Mouse (Mus musculus): ENCODE data around the gene Gm28891. TPM values are rescaled to one million over a fixed set of nuclear protein-coding genes. Genes with fewer than 3 reads are reported as not detected.
"Not testable (repeated sequence)": the region's sequence is repeated elsewhere in the genome, so short reads cannot be mapped to it uniquely, and the experiment has no call there.

Gm28891 gene
- not detected in 2 replicates for polyA plus RNA-seq (2014; fragmentation: Nextera tagmentation; extraction: Ambion mirVana)

GRCm38 (mm10) chrY:60240902-60241301 lies at the start of gene Gm28891:
Gene Gm28891 (plus strand): TSS chrY:60241202.
- not testable (repeated sequence) for H3K9me3 ChIP-seq (ENCODE audit: control insufficient read depth, low read length); H3K27ac ChIP-seq (replicated peaks in 1 of 2; ENCODE audit: control insufficient read depth in 1 of 2, insufficient read depth in 1 of 2, low read depth in 2 of 2, low read length in 2 of 2); H3K4me3 ChIP-seq (ENCODE audit: control insufficient read depth in 1 of 2, insufficient read depth in 1 of 2, low read depth in 1 of 2, low read length in 2 of 2); H3K4me2 ChIP-seq (ENCODE audit: low read length); H3K27me3 ChIP-seq (ENCODE audit: control insufficient read depth, insufficient read depth, low read length); ATAC-seq (ENCODE audit: insufficient number of reproducible peaks, insufficient read depth, low FRiP score, low read depth); H3K36me3 ChIP-seq (ENCODE audit: control insufficient read depth, insufficient read depth, low read length); H3K4me1 ChIP-seq (ENCODE audit: control insufficient read depth in 2 of 2, insufficient read depth in 2 of 2, low read length in 2 of 2); H3K9ac ChIP-seq (ENCODE audit: low read length)
- WGBS: no CpG with 5 or more reads among the region's 8 CpGs

All from heart, embryonic 14.5 days (tissue).